Mouse (Mus musculus): Measurements from ENCODE around the gene Jsrp1. TPM values are rescaled to one million over a fixed set of nuclear protein-coding genes. Genes with fewer than 3 reads are reported as not detected.

The Jsrp1 gene
- total and polyA plus RNA-seq, 3 experiments: 0.39 TPM; not detected in 2

- H3K27ac ChIP-seq (ENCODE audit: control insufficient read depth, low read depth, low read length): peak overlapping the region; percentile 11; the same call in 1 of the 2 replicates
- H3K4me3 ChIP-seq (ENCODE audit: control insufficient read depth in 1 of 2, insufficient read depth in 1 of 2, low read depth in 2 of 2, low read length in 2 of 2): peak overlapping the region; percentile 28 to 55; a peak in 3 of 4 replicates
- H3K27me3 ChIP-seq (ENCODE audit: control insufficient read depth in 1 of 2, insufficient read depth in 2 of 2, low read length in 2 of 2): no peaks in the 10 kb centered on the region
- H3K79me2 ChIP-seq (ENCODE audit: control insufficient read depth, insufficient read depth, low read length, poor library complexity): no peaks in the 10 kb centered on the region
- H3K9ac ChIP-seq (ENCODE audit: control insufficient read depth, low read depth, low read length, poor library complexity, severe bottlenecking): peak overlapping the region; percentile 78
- TF ChIP-seq SMC3 (IDR thresholded peaks at IDR 0.05; ENCODE audit: low read depth, low read length): no peak
- TF ChIP-seq TBP (IDR thresholded peaks at IDR 0.05; ENCODE audit: low read depth, low read length): no peak
- TF ChIP-seq NRF1 (IDR thresholded peaks at IDR 0.05; ENCODE audit: insufficient read depth, low read depth, low read length, poor library complexity, severe bottlenecking): peak; percentile 75
- no peak for TF ChIP-seq GABPA (IDR thresholded peaks at IDR 0.05; ENCODE audit: low read depth, low read length)
- TF ChIP-seq BHLHE40 (IDR thresholded peaks at IDR 0.05; ENCODE audit: borderline replicate concordance, low read depth, low read length): no peak
- TF ChIP-seq UBTF (IDR thresholded peaks at IDR 0.05; ENCODE audit: borderline replicate concordance, insufficient read depth, low read depth, low read length): no peak
- TF ChIP-seq USF2 (IDR thresholded peaks at IDR 0.05; ENCODE audit: borderline replicate concordance in 1 of 2, insufficient read depth in 1 of 2, low read depth in 1 of 2, low read length in 2 of 2): no peak
- no peak for TF ChIP-seq ZKSCAN1 (IDR thresholded peaks at IDR 0.05; ENCODE audit: low read depth, low read length)
- TF ChIP-seq POLR2A (IDR thresholded peaks at IDR 0.05; ENCODE audit: control insufficient read depth in 1 of 2, insufficient read depth in 1 of 2, low read depth in 1 of 2, low read length in 2 of 2, poor library complexity in 1 of 2): peak in 1 of 2 experiments; percentile 52; a peak in 1 of 4 replicates
- TF ChIP-seq ZMIZ1 (IDR thresholded peaks at IDR 0.05; ENCODE audit: low read depth, low read length): no peak
- TF ChIP-seq HCFC1 (IDR thresholded peaks at IDR 0.05; ENCODE audit: low read depth, low read length): no peak
- peak; percentile 80 for TF ChIP-seq USF1 (IDR thresholded peaks at IDR 0.05; ENCODE audit: low read depth, low read length)
- TF ChIP-seq MAX (IDR thresholded peaks at IDR 0.05; ENCODE audit: low read length): peak; percentile 72
- peak; percentile 27; the same call in 1 of the 2 replicates for TF ChIP-seq MXI1 (IDR thresholded peaks at IDR 0.05; ENCODE audit: low read depth, low read length)
- TF ChIP-seq CHD1 (IDR thresholded peaks at IDR 0.05; ENCODE audit: low read depth, low read length): no peak
- TF ChIP-seq JUND (IDR thresholded peaks at IDR 0.05; ENCODE audit: low read depth, low read length): no peak
- TF ChIP-seq MYC (IDR thresholded peaks at IDR 0.05; ENCODE audit: low read depth, low read length): 0 out of 2 replicates have a peak, but pooled peaks have one; percentile 26
- peak; percentile 35; the same call in 1 of the 2 replicates for TF ChIP-seq NELFE (IDR thresholded peaks at IDR 0.05; ENCODE audit: low read depth, low read length)
- H3K4me1 ChIP-seq (ENCODE audit: control insufficient read depth in 1 of 2, insufficient read depth in 2 of 2, low read length in 2 of 2): 0 out of 4 replicates have a peak, but pooled peaks cover 0 to 5% of the 10 kb centered on the region in 2 experiments
- H3K36me3 ChIP-seq (ENCODE audit: control insufficient read depth in 1 of 2, insufficient read depth in 2 of 2, low read length in 2 of 2): no peaks in the 10 kb centered on the region
- no peaks in the 10 kb centered on the region for H3K9me3 ChIP-seq (replicated peaks; ENCODE audit: insufficient read depth, low read length)
- DNase-seq (ENCODE audit: low read depth, low spot score): peak; percentile 67
Measured at GRCm38 (mm10) chr10:80807057-80807627, 6.2 kb downstream of the Jsrp1 start.
